9 mouse cellular contexts compared by ENCODE assay signal in the genomic region with DNA sequence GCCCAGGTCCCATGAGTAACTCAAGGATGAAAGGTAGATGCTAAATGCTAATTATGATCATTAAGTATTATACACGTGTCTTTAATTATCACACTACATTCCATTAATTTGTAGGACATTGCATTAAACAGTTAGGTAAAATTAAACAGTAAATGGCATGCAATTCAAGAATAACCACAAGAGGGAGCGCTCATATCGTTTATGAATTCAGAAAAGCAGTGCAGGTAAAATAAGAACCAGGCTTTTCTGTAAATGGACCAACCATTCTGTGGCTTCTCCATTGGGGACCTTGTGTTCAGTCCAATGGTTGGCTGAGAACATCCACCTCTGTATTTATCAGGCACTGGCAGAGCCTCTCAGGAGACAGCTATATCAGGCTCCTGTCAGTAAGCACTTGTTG. TPM values are rescaled to one million over a fixed set of nuclear protein-coding genes. Genes with fewer than 3 reads are reported as not detected.
DNase-seq lines count a peak whose midpoint lies in the region; ATAC-seq lines count a peak whose summit lies in the region.
"Had no signal": no experiment of that assay in that cellular context is flagged by ENCODE, and none has a peak within 500 bp of the region (broad histone marks: within the 10 kb centered on the region; RNA-seq: fewer than 3 reads in every experiment).

No protein-coding gene starts in this region.

- DNase-seq in left cerebral cortex, postnatal 14 days (ENCODE audit: low spot score in 2 of 2): peak; percentile 43 to 69
- DNase-seq in left cerebral cortex, adult 8-10 months (ENCODE audit: low spot score in 2 of 2): no peak
- peak; percentile 30 for DNase-seq in MN1 (ENCODE audit: low spot score)
- peak; percentile 4 for DNase-seq in c-Kit-positive CD71-positive TER-119-positive erythroid progenitor cells, embryonic 14.5 days (ENCODE audit: low spot score)
- peak; percentile 18 for DNase-seq in lung, postnatal 14 days

- H3K27me3 ChIP-seq in intestine, embryonic 15.5 days (replicated peaks): no peaks in the 10 kb centered on the region
- H3K27me3 ChIP-seq: embryonic facial prominence, embryonic 15.5 days; limb, embryonic 12.5 days had no signal

- no peaks in the 10 kb centered on the region for H3K9me3 ChIP-seq in intestine, embryonic 15.5 days
- H3K9me3 ChIP-seq: embryonic facial prominence, embryonic 15.5 days; limb, embryonic 12.5 days had no signal

- H3K4me2 ChIP-seq in intestine, embryonic 15.5 days (replicated peaks): no peak overlapping the region
- H3K4me2 ChIP-seq: embryonic facial prominence, embryonic 15.5 days; limb, embryonic 12.5 days had no signal

- H3K9ac ChIP-seq in intestine, embryonic 15.5 days: no peak overlapping the region
- H3K9ac ChIP-seq: embryonic facial prominence, embryonic 15.5 days; limb, embryonic 12.5 days had no signal

- H3K36me3 ChIP-seq in intestine, embryonic 15.5 days: no peaks in the 10 kb centered on the region
- H3K36me3 ChIP-seq: embryonic facial prominence, embryonic 15.5 days; limb, embryonic 12.5 days had no signal

- WGBS in intestine, embryonic 15.5 days: 5% methylated on average over 3 of the region's 3 CpGs

- ATAC-seq in inflammation-experienced regulatory T-cells, adult 6 months: no peak
- no peak for ATAC-seq in intestine, embryonic 15.5 days

- intact Hi-C loops in left cerebral cortex, postnatal 14 days (cut with DNase I): loop anchor here (1.0 kb wide), 1 partner anchor 173 kb away; no protein-coding TSS in a partner anchor

- no peak overlapping the region for H3K27ac ChIP-seq in intestine, embryonic 15.5 days
- H3K27ac ChIP-seq: embryonic facial prominence, embryonic 15.5 days; limb, embryonic 12.5 days had no signal

- no peaks in the 10 kb centered on the region for H3K4me1 ChIP-seq in intestine, embryonic 15.5 days (replicated peaks)
- H3K4me1 ChIP-seq: embryonic facial prominence, embryonic 15.5 days; limb, embryonic 12.5 days had no signal

- H3K4me3 ChIP-seq in intestine, embryonic 15.5 days (replicated peaks): no peak overlapping the region
- H3K4me3 ChIP-seq: embryonic facial prominence, embryonic 15.5 days; limb, embryonic 12.5 days had no signal

RNA-seq across cellular contexts. Expression of a gene that starts 25.2 kb away (rescaled TPM):
- total RNA-seq in left cerebral cortex, postnatal 14 days (2021): 1 to 10 TPM; 2.0 to 2.2 TPM
- 1 to 10 TPM; 1.7 to 2.3 (median 2.0) TPM for total RNA-seq in left cerebral cortex, adult 8-10 months (2022)
- under 1 TPM in 1 of 3 experiments, not detected in 2; 0.09 TPM for polyA plus RNA-seq in inflammation-experienced regulatory T-cells, adult 6 months (2017; shearing (Covaris generic))
- 0.09 and 0.10 TPM in 2 replicates for polyA plus RNA-seq in intestine, embryonic 15.5 days (2015; fragmentation: Nextera tagmentation; extraction: Ambion mirVana)

Comparison
In these comparisons a context has a peak if more than half of its experiments do, and no peak if none do; other contexts are left out.
1. DNase-seq: peak in left cerebral cortex, postnatal 14 days (2 of 2), MN1 (single experiment), c-Kit-positive CD71-positive TER-119-positive erythroid progenitor cells, embryonic 14.5 days (single experiment) and lung, postnatal 14 days (single experiment); none in left cerebral cortex, adult 8-10 months (0 of 2).